Mouse (Mus musculus) heart, embryonic 14.5 days (tissue): ENCODE results near the gene Tex101. TPM values are rescaled to one million over a fixed set of nuclear protein-coding genes. Genes with fewer than 3 reads are reported as not detected.
"Not testable (repeated sequence)": the region's sequence is repeated elsewhere in the genome, so short reads cannot be mapped to it uniquely, and the experiment has no call there.

Source experiments
- ATAC-seq: fragments of 200-750 bp; cut with Nextera tagmentation; 2 replicates; pipeline ENCODE4 v1.8.0; 2017; ENCODE audit warnings: low read depth, moderate TSS enrichment; ENCODE audit not compliant: insufficient number of reproducible peaks, insufficient read depth, low FRiP score
- H3K27ac ChIP-seq, 2 experiments: fragments of 200-500 bp in 1 of 2; fragments of 300-500 bp in 1 of 2; sonication (generic) in 1 of 2; replicated peaks in 1 of 2; 2 replicates each; pipeline ENCODE4 v1.5.1; 2012 to 2014; ENCODE audit warnings: low read depth in 2 of 2, low read length in 2 of 2, control low read depth in 1 of 2, mild to moderate bottlenecking in 1 of 2, mixed read lengths in 1 of 2; ENCODE audit not compliant: control insufficient read depth in 1 of 2, insufficient read depth in 1 of 2
- H3K27me3 ChIP-seq: fragments of 300-500 bp; sonication (generic); 2 replicates; pipeline ENCODE4 v1.6.1; 2014; ENCODE audit warnings: mild to moderate bottlenecking, low read length, control low read depth; ENCODE audit not compliant: control insufficient read depth, insufficient read depth
- H3K36me3 ChIP-seq: fragments of 300-500 bp; sonication (generic); 2 replicates; pipeline ENCODE4 v1.6.1; 2014; ENCODE audit warnings: mild to moderate bottlenecking, control low read depth, low read length, mixed read lengths; ENCODE audit not compliant: control insufficient read depth, insufficient read depth
- H3K4me1 ChIP-seq, 2 experiments: fragments of 200-500 bp in 1 of 2; fragments of 300-500 bp in 1 of 2; sonication (generic) in 1 of 2; 2 replicates each; pipeline ENCODE4 v1.6.1; 2012 to 2014; ENCODE audit warnings: low read length in 2 of 2, control low read depth in 1 of 2, mixed read lengths in 1 of 2; ENCODE audit not compliant: control insufficient read depth in 2 of 2, insufficient read depth in 2 of 2
- H3K4me2 ChIP-seq: fragments of 300-500 bp; sonication (generic); 2 replicates; pipeline ENCODE4 v1.6.1; 2014; ENCODE audit warnings: mild to moderate bottlenecking, low read length
- H3K4me3 ChIP-seq, 2 experiments: fragments of 200-500 bp in 1 of 2; fragments of 300-500 bp in 1 of 2; sonication (generic) in 1 of 2; 2 replicates each; pipeline ENCODE4 v1.5.1; 2012 to 2014; ENCODE audit warnings: low read length in 2 of 2, mild to moderate bottlenecking in 2 of 2, control low read depth in 1 of 2, low read depth in 1 of 2, moderate library complexity in 1 of 2; ENCODE audit not compliant: control insufficient read depth in 1 of 2, insufficient read depth in 1 of 2
- H3K9ac ChIP-seq: fragments of 300-500 bp; sonication (generic); 2 replicates; pipeline ENCODE4 v1.6.1; 2014; ENCODE audit warnings: mild to moderate bottlenecking, low read length
- H3K9me3 ChIP-seq: fragments of 300-500 bp; sonication (generic); 2 replicates; pipeline ENCODE4 v1.6.1; 2016; ENCODE audit warnings: low read length, control low read depth; ENCODE audit not compliant: control insufficient read depth
- WGBS: fragments of 180-500 bp; shearing (Covaris S2); extraction: QIAGEN DNeasy Blood & Tissue Kit; methylation state at CpG from one replicate; pipeline ENCODE4 v1.1.7; 2014; 5-methylcytosine and 5-hydroxymethylcytosine counted together
- polyA plus RNA-seq: library from polyadenylated mRNA; unstranded; fragments of >200 nt; fragmentation: Nextera tagmentation; extraction: Ambion mirVana; gene quantifications from 2 replicates; pipeline ENCODE4 v1.2.1, GENCODE M21; 2014

The Tex101 gene
- polyA plus RNA-seq, 1 experiment from 2014 or later: not detected

- H3K27ac ChIP-seq, H3K4me1 ChIP-seq, H3K9ac ChIP-seq, H3K27me3 ChIP-seq, H3K4me2 ChIP-seq, H3K4me3 ChIP-seq, H3K9me3 ChIP-seq, ATAC-seq, H3K36me3 ChIP-seq: not testable (repeated sequence)
- WGBS: 85% methylated on average over 8 of the region's 8 CpGs
These were observed 58.1 kb downstream of the Tex101 start for GRCm38 (mm10) chr7:24618374-24618773.

Other genes with a start within 250 kb of the Tex101 start
- not detected in 2 replicates for gene Irgc1, start 224.4 kb downstream of the Tex101 start, polyA plus RNA-seq
- gene Plaur, start 214.2 kb downstream of the Tex101 start, polyA plus RNA-seq: 7.9 and 8.2 TPM in 2 replicates
- gene Cadm4, start 194.7 kb downstream of the Tex101 start, polyA plus RNA-seq: 0.46 and 0.47 TPM in 2 replicates
- gene Zfp428, start 169.7 kb downstream of the Tex101 start, polyA plus RNA-seq: 23.7 and 28.2 TPM in 2 replicates
- gene AC161166.1, start 164.2 kb downstream of the Tex101 start, polyA plus RNA-seq: 0.38 TPM in 1 of 2 replicates, not detected in the other
- 7.4 and 8.0 TPM in 2 replicates for gene Irgq, start 146.0 kb downstream of the Tex101 start, polyA plus RNA-seq
- gene Pinlyp, start 130.6 kb downstream of the Tex101 start, polyA plus RNA-seq: not detected in 2 replicates
- 54.6 and 57.4 TPM in 2 replicates for gene Xrcc1, start 130.4 kb downstream of the Tex101 start, polyA plus RNA-seq
- gene Ethe1, start 89.1 kb downstream of the Tex101 start, polyA plus RNA-seq: 24.8 and 26.2 TPM in 2 replicates
- 0.36 and 0.49 TPM in 2 replicates for gene Zfp575, start 89.0 kb downstream of the Tex101 start, polyA plus RNA-seq
- 0.08 TPM in 1 of 2 replicates, not detected in the other for gene Phldb3, start 65.9 kb downstream of the Tex101 start, polyA plus RNA-seq
- gene Lypd3, start 40.1 kb downstream of the Tex101 start, polyA plus RNA-seq: not detected in 2 replicates
- not detected in 2 replicates for gene BC049730, start 32.6 kb upstream of the Tex101 start, polyA plus RNA-seq
- gene Gm4763, start 50.2 kb upstream of the Tex101 start, polyA plus RNA-seq: not detected in 2 replicates
- gene Cd177, start 83.6 kb upstream of the Tex101 start, polyA plus RNA-seq: not detected in 2 replicates
- gene Ceacam10, start 100.5 kb upstream of the Tex101 start, polyA plus RNA-seq: not detected in 2 replicates
- gene Gm9844, start 185.5 kb upstream of the Tex101 start, polyA plus RNA-seq: 13.5 and 14.2 TPM in 2 replicates
- gene Lypd4, start 193.3 kb upstream of the Tex101 start, polyA plus RNA-seq: not detected in 2 replicates
- gene Dmrtc2, start 193.4 kb upstream of the Tex101 start, polyA plus RNA-seq: not detected in 2 replicates
- 1,418 and 1,656 TPM in 2 replicates for gene Rps19, start 207.7 kb upstream of the Tex101 start, polyA plus RNA-seq
- gene Cd79a, start 220.7 kb upstream of the Tex101 start, polyA plus RNA-seq: not detected in 2 replicates
- 58.4 and 63.3 TPM in 2 replicates for gene Arhgef1, start 226.2 kb upstream of the Tex101 start, polyA plus RNA-seq